10 mouse cellular contexts compared by ENCODE assay signal in the genomic region with DNA sequence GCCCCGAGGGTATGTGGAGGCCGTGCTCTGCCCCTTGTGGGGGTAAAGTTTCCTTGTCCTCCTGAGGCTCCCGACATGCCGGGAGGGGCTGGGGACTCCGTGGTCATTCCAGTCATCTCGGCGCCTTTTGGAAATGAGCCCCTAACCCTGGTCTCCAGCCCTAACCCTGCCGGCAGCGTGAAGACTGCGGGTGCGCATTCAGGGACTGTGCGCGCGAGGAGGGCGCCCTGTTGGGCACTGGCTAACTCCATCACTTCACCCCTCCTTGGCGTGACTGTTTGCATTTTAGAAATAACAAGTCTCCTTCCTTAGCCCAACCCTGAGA. TPM values are rescaled to one million over a fixed set of nuclear protein-coding genes. Genes with fewer than 3 reads are reported as not detected.
DNase-seq lines count a peak whose midpoint lies in the region; ATAC-seq and TF ChIP-seq lines count a peak whose summit lies in the region.
"Had no signal": no experiment of that assay in that cellular context is flagged by ENCODE, and none has a peak within 500 bp of the region (broad histone marks: within the 10 kb centered on the region; RNA-seq: fewer than 3 reads in every experiment).

No protein-coding gene starts in this region.

- no peak overlapping the region for H3K9ac ChIP-seq in heart, postnatal 0 days (replicated peaks; ENCODE audit: low read depth, low read length)
- peak overlapping the region; percentile 62 for H3K9ac ChIP-seq in embryonic facial prominence, embryonic 11.5 days (replicated peaks; ENCODE audit: low read length)
- H3K9ac ChIP-seq in hindbrain, embryonic 16.5 days (ENCODE audit: low read depth, low read length), result peak overlapping the region; percentile 87
- H3K9ac ChIP-seq in midbrain, embryonic 14.5 days (replicated peaks; ENCODE audit: low read length), result peak overlapping the region; percentile 79

- peak overlapping the region; percentile 66 for H3K4me2 ChIP-seq in heart, postnatal 0 days (ENCODE audit: low read depth, low read length)
- H3K4me2 ChIP-seq in embryonic facial prominence, embryonic 11.5 days (ENCODE audit: low read depth, low read length), result peak overlapping the region; percentile 97
- H3K4me2 ChIP-seq in hindbrain, embryonic 16.5 days (ENCODE audit: low read length), result peak overlapping the region; percentile 90
- H3K4me2 ChIP-seq in midbrain, embryonic 14.5 days (ENCODE audit: low read length), result peak overlapping the region; percentile 86

- H3K9me3 ChIP-seq in heart, postnatal 0 days (replicated peaks; ENCODE audit: control insufficient read depth, low read length), result no peaks in the 10 kb centered on the region
- H3K9me3 ChIP-seq in embryonic facial prominence, embryonic 11.5 days (replicated peaks; ENCODE audit: control insufficient read depth, low read length), result no peaks in the 10 kb centered on the region
- H3K9me3 ChIP-seq in hindbrain, embryonic 16.5 days (ENCODE audit: control insufficient read depth, low read length), result no peaks in the 10 kb centered on the region
- H3K9me3 ChIP-seq in midbrain, embryonic 14.5 days (ENCODE audit: control insufficient read depth, low read length), result no peaks in the 10 kb centered on the region

- H3K27ac ChIP-seq in heart, postnatal 0 days (ENCODE audit: low read depth), result no peak overlapping the region
- H3K27ac ChIP-seq in embryonic facial prominence, embryonic 11.5 days (replicated peaks; ENCODE audit: low read depth, low read length), result no peak overlapping the region
- H3K27ac ChIP-seq in hindbrain, embryonic 16.5 days (ENCODE audit: low read depth, low read length), result peak overlapping the region; percentile 61; the same call in 1 of the 2 replicates
- peak overlapping the region; percentile 68; the same call in 1 of the 2 replicates for H3K27ac ChIP-seq in midbrain, embryonic 14.5 days (replicated peaks; ENCODE audit: low read depth, low read length)

- 2% methylated on average over 16 of the region's 16 CpGs for WGBS in heart, postnatal 0 days
- WGBS in embryonic facial prominence, embryonic 11.5 days, result under 1% methylated on average over 14 of the region's 16 CpGs
- under 1% methylated on average over 16 of the region's 16 CpGs for WGBS in hindbrain, embryonic 16.5 days
- 0% methylated on average over 16 of the region's 16 CpGs for WGBS in midbrain, embryonic 14.5 days

- no peaks in the 10 kb centered on the region for H3K4me1 ChIP-seq in heart, postnatal 0 days (ENCODE audit: control insufficient read depth, insufficient read depth)
- H3K4me1 ChIP-seq in embryonic facial prominence, embryonic 11.5 days (ENCODE audit: control insufficient read depth, insufficient read depth, low read length), result no peaks in the 10 kb centered on the region; the same call in none of the 2 replicates
- peaks cover 36% of the 10 kb centered on the region for H3K4me1 ChIP-seq in hindbrain, embryonic 16.5 days (ENCODE audit: control insufficient read depth, insufficient read depth, low read depth, low read length)
- peaks cover 42% of the 10 kb centered on the region for H3K4me1 ChIP-seq in midbrain, embryonic 14.5 days (ENCODE audit: control insufficient read depth, insufficient read depth, low read length)

- no peak for ATAC-seq in heart, postnatal 0 days (ENCODE audit: insufficient read depth, low read depth)
- no peak for ATAC-seq in embryonic facial prominence, embryonic 11.5 days (replicated peaks; ENCODE audit: insufficient number of reproducible peaks, low FRiP score, low TSS enrichment, low read depth)
- peak; percentile 9; the same call in 1 of the 2 replicates for ATAC-seq in hindbrain, embryonic 16.5 days
- no peak; the same call in 1 of the 2 replicates for ATAC-seq in midbrain, embryonic 14.5 days (ENCODE audit: low FRiP score, low TSS enrichment)

- H3K36me3 ChIP-seq in heart, postnatal 0 days (replicated peaks; ENCODE audit: control insufficient read depth, insufficient read depth, low read length), result no peaks in the 10 kb centered on the region
- no peaks in the 10 kb centered on the region for H3K36me3 ChIP-seq in embryonic facial prominence, embryonic 11.5 days (replicated peaks; ENCODE audit: control insufficient read depth, insufficient read depth, low read depth, low read length)
- no peaks in the 10 kb centered on the region for H3K36me3 ChIP-seq in hindbrain, embryonic 16.5 days (ENCODE audit: control insufficient read depth, insufficient read depth, low read length)
- peaks cover 10% of the 10 kb centered on the region; the same call in 1 of the 2 replicates for H3K36me3 ChIP-seq in midbrain, embryonic 14.5 days (ENCODE audit: control insufficient read depth, insufficient read depth, low read length)

- peak overlapping the region; percentile 50 for H3K4me3 ChIP-seq in heart, postnatal 0 days (ENCODE audit: low read depth, low read length)
- peak overlapping the region; percentile 56 for H3K4me3 ChIP-seq in embryonic facial prominence, embryonic 11.5 days (ENCODE audit: low read depth, low read length)
- peak overlapping the region; percentile 81 for H3K4me3 ChIP-seq in hindbrain, embryonic 16.5 days (ENCODE audit: low read length)
- H3K4me3 ChIP-seq in midbrain, embryonic 14.5 days (replicated peaks; ENCODE audit: low read depth, low read length), result peak overlapping the region; percentile 67
- H3K4me3 ChIP-seq: myocyte had no signal

- no peak for TF ChIP-seq CTCF in heart, postnatal 0 days (IDR thresholded peaks at IDR 0.05; ENCODE audit: low read depth)

- peaks cover 86% of the 10 kb centered on the region for H3K27me3 ChIP-seq in heart, postnatal 0 days (ENCODE audit: control insufficient read depth, insufficient read depth, low read length)
- H3K27me3 ChIP-seq in embryonic facial prominence, embryonic 11.5 days (ENCODE audit: control insufficient read depth, insufficient read depth, low read length), result peaks cover 39% of the 10 kb centered on the region
- no peaks in the 10 kb centered on the region for H3K27me3 ChIP-seq in hindbrain, embryonic 16.5 days (replicated peaks; ENCODE audit: control insufficient read depth, insufficient read depth, low read length)
- H3K27me3 ChIP-seq in midbrain, embryonic 14.5 days (ENCODE audit: control insufficient read depth, insufficient read depth, low read length), result no peaks in the 10 kb centered on the region

- no peak for TF ChIP-seq EP300 in heart, postnatal 0 days (IDR thresholded peaks at IDR 0.05; ENCODE audit: low read depth)

- DNase-seq in heart, postnatal 0 days (ENCODE audit: low spot score), result no peak
- DNase-seq in heart, adult 9 months (ENCODE audit: low spot score in 2 of 2), result no peak
- DNase-seq in embryonic facial prominence, embryonic 11.5 days (ENCODE audit: low spot score), result no peak
- DNase-seq in midbrain, embryonic 14.5 days, result no peak
- DNase-seq in urinary bladder, postnatal 25 days (ENCODE audit: low spot score), result no peak
- no peak for DNase-seq in frontal cortex, postnatal 36 days (ENCODE audit: low spot score in 2 of 2)
- DNase-seq in frontal cortex, postnatal 10 days (ENCODE audit: low spot score in 2 of 2), result no peak

RNA-seq across cellular contexts. Expression of a gene that starts 4.0 kb away (rescaled TPM):
- total RNA-seq in heart, postnatal 0 days (2014; rRNA removed; ENCODE audit: low replicate concordance), result 0.81 TPM in 1 of 2 replicates, not detected in the other
- polyA plus RNA-seq in heart, postnatal 0 days (2015; fragmentation: Nextera tagmentation; extraction: Ambion mirVana), result 0.05 and 0.12 TPM in 2 replicates
- polyA plus RNA-seq in embryonic facial prominence, embryonic 11.5 days (2014; fragmentation: Nextera tagmentation; extraction: Ambion mirVana), result 7.4 and 10.8 TPM in 2 replicates
- polyA plus RNA-seq in hindbrain, embryonic 16.5 days (2015; fragmentation: Nextera tagmentation; extraction: Ambion mirVana), result 40.4 and 43.8 TPM in 2 replicates
- polyA plus RNA-seq in midbrain, embryonic 14.5 days (2014; fragmentation: Nextera tagmentation; extraction: Ambion mirVana), result 50.8 and 52.6 TPM in 2 replicates
- total RNA-seq: hematopoietic stem cell, adult 5-6 weeks had no signal
- polyA plus RNA-seq: myocyte had no signal

RNA-seq across cellular contexts. Expression of a gene that starts 53.0 kb away (rescaled TPM):
- total RNA-seq in heart, postnatal 0 days (2014; rRNA removed; ENCODE audit: low replicate concordance), result 0.15 and 2.0 TPM in 2 replicates
- 0.05 TPM in 2 replicates for polyA plus RNA-seq in heart, postnatal 0 days (2015; fragmentation: Nextera tagmentation; extraction: Ambion mirVana)
- 0.83 and 0.85 TPM in 2 replicates for polyA plus RNA-seq in embryonic facial prominence, embryonic 11.5 days (2014; fragmentation: Nextera tagmentation; extraction: Ambion mirVana)
- 0.04 and 0.27 TPM in 2 replicates for polyA plus RNA-seq in hindbrain, embryonic 16.5 days (2015; fragmentation: Nextera tagmentation; extraction: Ambion mirVana)
- polyA plus RNA-seq in midbrain, embryonic 14.5 days (2014; fragmentation: Nextera tagmentation; extraction: Ambion mirVana), result 0.16 and 0.24 TPM in 2 replicates

Comparison
In these comparisons a context has a peak if more than half of its experiments do, and no peak if none do; other contexts are left out.
1. H3K27ac ChIP-seq: peak in hindbrain, embryonic 16.5 days (single experiment) and midbrain, embryonic 14.5 days (single experiment); none in heart, postnatal 0 days (single experiment) and embryonic facial prominence, embryonic 11.5 days (single experiment).
2. Peak in every context shown above with its lines, with median percentiles within 50 percentile points of each other: H3K4me2 ChIP-seq and H3K4me3 ChIP-seq.